In genomic region chr16:6455349-6455748, GRCm38 (mm10) we compare ENCODE assay signal across 10 mouse cellular contexts.
DNase-seq lines count a peak whose midpoint lies in the region; ATAC-seq and TF ChIP-seq lines count a peak whose summit lies in the region.
"Had no signal": no experiment of that assay in that cellular context is flagged by ENCODE, and none has a peak within 500 bp of the region (broad histone marks: within the 10 kb centered on the region; RNA-seq: fewer than 3 reads in every experiment).

No protein-coding gene starts in this region.

- no peak overlapping the region for H3K27ac ChIP-seq in hindbrain, embryonic 10.5 days
- H3K27ac ChIP-seq in hindbrain, embryonic 14.5 days, result no peak overlapping the region
- H3K27ac ChIP-seq in lung, embryonic 14.5 days (ENCODE audit: low read depth), result no peak overlapping the region
- H3K27ac ChIP-seq: intestine, embryonic 15.5 days; liver, embryonic 13.5 days had no signal

- H3K9ac ChIP-seq in hindbrain, embryonic 14.5 days, result no peak overlapping the region
- H3K9ac ChIP-seq in lung, embryonic 14.5 days, result no peak overlapping the region
- H3K9ac ChIP-seq: intestine, embryonic 15.5 days; liver, embryonic 13.5 days had no signal

- no peaks in the 10 kb centered on the region for H3K4me1 ChIP-seq in hindbrain, embryonic 10.5 days (replicated peaks)
- H3K4me1 ChIP-seq in hindbrain, embryonic 14.5 days (replicated peaks; ENCODE audit: control insufficient read depth, insufficient read depth, low read length), result no peaks in the 10 kb centered on the region
- no peaks in the 10 kb centered on the region for H3K4me1 ChIP-seq in lung, embryonic 14.5 days (ENCODE audit: insufficient read depth)
- H3K4me1 ChIP-seq: intestine, embryonic 15.5 days; liver, embryonic 13.5 days had no signal

- H3K9me3 ChIP-seq in hindbrain, embryonic 10.5 days, result no peaks in the 10 kb centered on the region
- H3K9me3 ChIP-seq in hindbrain, embryonic 14.5 days (ENCODE audit: control insufficient read depth, low read length), result no peaks in the 10 kb centered on the region
- H3K9me3 ChIP-seq in lung, embryonic 14.5 days (ENCODE audit: low read depth, low read length), result no peaks in the 10 kb centered on the region
- H3K9me3 ChIP-seq: intestine, embryonic 15.5 days; liver, embryonic 13.5 days had no signal

- peak; percentile 3 for DNase-seq in hindbrain, embryonic 10.5 days (ENCODE audit: low spot score)
- DNase-seq in hindbrain, embryonic 14.5 days (ENCODE audit: low spot score), result no peak
- no peak for DNase-seq in lung, embryonic 14.5 days
- no peak for DNase-seq in lung, postnatal 36 days
- peak; percentile 8 for DNase-seq in Muller cell, postnatal 12 days (ENCODE audit: inconsistent ontology term)
- DNase-seq in embryo, embryonic 11 days, result peak; percentile 24
- DNase-seq in layer of hippocampus, adult 8-10 months (ENCODE audit: low spot score in 2 of 2), result no peak
- DNase-seq: liver, embryonic 13.5 days had no signal

- no peak overlapping the region for H3K4me2 ChIP-seq in hindbrain, embryonic 14.5 days (replicated peaks)
- H3K4me2 ChIP-seq in lung, embryonic 14.5 days, result no peak overlapping the region
- H3K4me2 ChIP-seq: intestine, embryonic 15.5 days; liver, embryonic 13.5 days had no signal

- peak; percentile 55 for TF ChIP-seq CTCF in lung, embryonic 14.5 days (IDR thresholded peaks at IDR 0.05; ENCODE audit: low read depth)

- H3K4me3 ChIP-seq in hindbrain, embryonic 10.5 days, result no peak overlapping the region
- no peak overlapping the region for H3K4me3 ChIP-seq in hindbrain, embryonic 14.5 days (replicated peaks; ENCODE audit: low read length)
- H3K4me3 ChIP-seq in lung, embryonic 14.5 days (ENCODE audit: low read depth, low read length), result no peak overlapping the region
- H3K4me3 ChIP-seq: intestine, embryonic 15.5 days; liver, embryonic 13.5 days had no signal

- H3K27me3 ChIP-seq in hindbrain, embryonic 10.5 days (ENCODE audit: insufficient read depth, poor library complexity, severe bottlenecking), result no peaks in the 10 kb centered on the region
- H3K27me3 ChIP-seq in hindbrain, embryonic 14.5 days (ENCODE audit: control insufficient read depth, insufficient read depth, low read length), result no peaks in the 10 kb centered on the region
- H3K27me3 ChIP-seq in lung, embryonic 14.5 days (ENCODE audit: insufficient read depth, low read length), result no peaks in the 10 kb centered on the region
- H3K27me3 ChIP-seq: intestine, embryonic 15.5 days; liver, embryonic 13.5 days had no signal

- ATAC-seq in hindbrain, embryonic 14.5 days (ENCODE audit: low FRiP score), result no peak
- no peak for ATAC-seq in lung, embryonic 14.5 days (ENCODE audit: insufficient read depth)
- no peak for ATAC-seq in inflammation-experienced regulatory T-cells, adult 6 months
- ATAC-seq: intestine, embryonic 15.5 days had no signal

- H3K36me3 ChIP-seq in hindbrain, embryonic 10.5 days, result no peaks in the 10 kb centered on the region
- H3K36me3 ChIP-seq in hindbrain, embryonic 14.5 days (replicated peaks; ENCODE audit: control insufficient read depth, insufficient read depth), result no peaks in the 10 kb centered on the region
- H3K36me3 ChIP-seq in lung, embryonic 14.5 days (ENCODE audit: insufficient read depth), result no peaks in the 10 kb centered on the region
- H3K36me3 ChIP-seq: intestine, embryonic 15.5 days; liver, embryonic 13.5 days had no signal

- 71% methylated on average over 3 of the region's 3 CpGs for WGBS in hindbrain, embryonic 10.5 days
- WGBS in hindbrain, embryonic 14.5 days, result 74% methylated on average over 3 of the region's 3 CpGs
- 65% methylated on average over 3 of the region's 3 CpGs for WGBS in lung, embryonic 14.5 days

Comparison
In these comparisons a context has a peak if more than half of its experiments do, and no peak if none do; other contexts are left out.
1. DNase-seq: peak in hindbrain, embryonic 10.5 days (single experiment), Muller cell, postnatal 12 days (single experiment) and embryo, embryonic 11 days (single experiment); none in hindbrain, embryonic 14.5 days (single experiment), lung, embryonic 14.5 days (single experiment), lung, postnatal 36 days (single experiment) and layer of hippocampus, adult 8-10 months (0 of 2).